8 mouse cellular contexts compared by ENCODE assay signal in genomic region chr5:76588551-76589283, GRCm38 (mm10). TPM values are rescaled to one million over a fixed set of nuclear protein-coding genes. Genes with fewer than 3 reads are reported as not detected.
DNase-seq lines count a peak whose midpoint lies in the region; ATAC-seq lines count a peak whose summit lies in the region.

Gene Cep135, plus strand, starts transcription at chr5:76588698.

- peak within 1 kb of the TSS; percentile 70 for H3K4me2 ChIP-seq in intestine, embryonic 15.5 days (replicated peaks)

- H3K27me3 ChIP-seq in intestine, embryonic 15.5 days (replicated peaks) = no peaks in the 10 kb centered on the region
- H3K27me3 ChIP-seq in midbrain, embryonic 10.5 days (ENCODE audit: low read depth, poor library complexity, severe bottlenecking) = no peaks in the 10 kb centered on the region

- ATAC-seq in intestine, embryonic 15.5 days = peak; percentile 99

- H3K27ac ChIP-seq in intestine, embryonic 15.5 days = peak within 1 kb of the TSS; percentile 94
- peak within 1 kb of the TSS; percentile 99 for H3K27ac ChIP-seq in midbrain, embryonic 10.5 days (replicated peaks)

- intact Hi-C loops in left cerebral cortex, postnatal 36 days (cut with DNase I) = loop anchor here (5.0 kb wide), 1 partner anchor 69 kb away; the partner anchor contains the start of gene C530008M17Rik

- H3K9me3 ChIP-seq in intestine, embryonic 15.5 days = no peaks in the 10 kb centered on the region
- H3K9me3 ChIP-seq in midbrain, embryonic 10.5 days (replicated peaks) = no peaks in the 10 kb centered on the region

- H3K4me3 ChIP-seq in intestine, embryonic 15.5 days (replicated peaks) = peak within 1 kb of the TSS; percentile 89
- H3K4me3 ChIP-seq in midbrain, embryonic 10.5 days = peak within 1 kb of the TSS; percentile 95

- peaks cover 5% of the 10 kb centered on the region for H3K36me3 ChIP-seq in intestine, embryonic 15.5 days
- peaks cover 22% of the 10 kb centered on the region for H3K36me3 ChIP-seq in midbrain, embryonic 10.5 days

- peak within 1 kb of the TSS; percentile 86 for H3K9ac ChIP-seq in intestine, embryonic 15.5 days

- H3K4me1 ChIP-seq in intestine, embryonic 15.5 days (replicated peaks) = peaks cover 3% of the 10 kb centered on the region; the same call in 1 of the 2 replicates
- H3K4me1 ChIP-seq in midbrain, embryonic 10.5 days = peaks cover 21% of the 10 kb centered on the region

- WGBS in intestine, embryonic 15.5 days = under 1% methylated on average over 85 of the region's 92 CpGs
- WGBS in midbrain, embryonic 10.5 days = under 1% methylated on average over 92 of the region's 92 CpGs

- DNase-seq in adrenal gland, adult 8-10 months = peak; percentile 72
- peak; percentile 95 for DNase-seq in embryo, embryonic 11 days
- DNase-seq in gastrocnemius, postnatal 25 days = peak; percentile 92
- peak; percentile 80 to 85 for DNase-seq in left cerebral cortex, postnatal 36 days (ENCODE audit: low spot score in 2 of 2)
- DNase-seq in midbrain, embryonic 10.5 days (ENCODE audit: low spot score) = peak; percentile 91
- peak; percentile 71 to 75 for DNase-seq in right cerebral cortex, postnatal 36 days (ENCODE audit: low spot score in 2 of 2)
- DNase-seq in urinary bladder, postnatal 4 days (ENCODE audit: low spot score in 2 of 2) = peak; percentile 87 to 91

RNA-seq across cellular contexts. Expression of gene Cep135, which starts in this region (rescaled TPM):
- total RNA-seq in adrenal gland, adult 8-10 months (2022) = 1 to 10 TPM; 3.7 to 7.3 (median 5.6) TPM
- 1 to 10 TPM in 1 of 2 experiments, under 1 TPM in 1; 0.97 to 1.4 TPM for total RNA-seq in gastrocnemius, postnatal 25 days (2021)
- polyA plus RNA-seq in intestine, embryonic 15.5 days (2015; fragmentation: Nextera tagmentation; extraction: Ambion mirVana) = 5.9 and 6.6 TPM in 2 replicates
- 1 to 10 TPM; 5.2 to 6.7 TPM for total RNA-seq in left cerebral cortex, postnatal 36 days (2021)
- polyA plus RNA-seq in midbrain, embryonic 10.5 days (2016; fragmentation: Nextera tagmentation; extraction: Ambion mirVana) = 9.6 and 9.9 TPM in 2 replicates

Comparison
In these comparisons a context has a peak if more than half of its experiments do, and no peak if none do; other contexts are left out.
1. Peak in every context shown above with its lines: DNase-seq, ATAC-seq, H3K4me3 ChIP-seq and H3K27ac ChIP-seq.